Mouse (Mus musculus) stomach, postnatal 0 days (tissue): ENCODE data around the gene Uqcrh.

Source experiments
- CTCF ChIP-seq: IDR thresholded peaks from 2 replicates; pipeline ENCODE4 v1.5.1; 2016; ENCODE audit warnings: antibody characterized with exemption, low read depth, mild to moderate bottlenecking, moderate library complexity
- EP300 ChIP-seq: optimal IDR thresholded peaks from 2 replicates; pipeline ENCODE3; 2016; ENCODE audit warnings: antibody characterized with exemption

GRCm38 (mm10) chr4:116047681-116048080 lies 27.2 kb downstream of the Uqcrh start:
- TF ChIP-seq CTCF (no peak), EP300 (no peak)
